Mouse (Mus musculus) right cerebral cortex, postnatal 14 days (tissue): ENCODE data around the gene Htr6.

Source experiments
- DNase-seq: peaks from one replicate; pipeline ENCODE4 v3.0.0; 2022

Gene Htr6

GRCm38 (mm10) chr4:139086984-139087383 is 11.6 kb upstream of the Htr6 start:
- no peak for DNase-seq

GRCm38 (mm10) chr4:139086037-139086436 is 10.7 kb upstream of the Htr6 start:
- peak; percentile 85 for DNase-seq

DNA sequence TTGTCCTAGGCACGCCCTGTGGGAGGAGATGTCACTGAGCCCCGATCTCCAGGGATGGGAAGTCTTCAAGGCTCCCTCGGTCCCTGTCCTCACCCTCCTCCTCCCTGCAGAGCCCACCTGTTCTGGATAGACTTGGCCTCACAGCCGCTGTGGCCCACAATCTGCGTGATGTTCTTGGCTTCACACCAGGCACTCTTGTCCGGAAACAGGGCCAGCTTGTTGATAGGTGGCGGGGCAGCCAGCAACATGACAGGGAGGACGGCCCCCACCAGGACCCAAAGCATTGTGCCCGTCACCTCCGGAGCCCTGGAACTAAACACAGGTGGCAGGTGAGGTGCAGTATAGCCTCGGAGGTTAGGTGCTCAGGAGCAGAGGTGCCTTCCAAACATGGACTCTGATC is 10.0 kb upstream of the Htr6 start:
- no peak for DNase-seq

- peak; percentile 63 for DNase-seq
Observed at GRCm38 (mm10) chr4:139082790-139083564, 7.6 kb upstream of the Htr6 start.

GRCm38 (mm10) chr4:139081270-139081931 is 6.0 kb upstream of the Htr6 start:
- DNase-seq = no peak

- no peak for DNase-seq
Observed at GRCm38 (mm10) chr4:139080259-139080658, 4.9 kb upstream of the Htr6 start.

DNA sequence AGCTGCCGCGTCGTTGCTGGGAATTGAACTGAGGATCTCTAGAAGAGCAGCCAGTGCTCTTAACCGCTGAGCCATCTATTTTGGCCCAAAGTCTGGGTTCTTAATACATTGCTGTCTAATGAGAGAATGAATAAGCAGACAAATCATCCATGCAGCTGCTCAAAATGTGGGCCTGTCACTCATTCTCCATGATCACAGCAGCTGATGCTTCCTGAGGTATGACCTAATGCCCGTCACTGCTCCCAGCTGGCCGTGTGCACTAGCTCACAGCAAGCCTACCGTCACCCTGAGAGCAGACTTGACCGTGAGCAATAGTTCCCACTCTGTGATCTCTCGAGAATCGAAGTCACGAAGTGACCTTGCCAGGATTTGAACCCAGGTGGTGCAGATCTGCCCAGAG is 4.1 kb upstream of the Htr6 start:
- DNase-seq = no peak

- DNase-seq = no peak
Observed at GRCm38 (mm10) chr4:139078726-139079125, 3.4 kb upstream of the Htr6 start.

DNA sequence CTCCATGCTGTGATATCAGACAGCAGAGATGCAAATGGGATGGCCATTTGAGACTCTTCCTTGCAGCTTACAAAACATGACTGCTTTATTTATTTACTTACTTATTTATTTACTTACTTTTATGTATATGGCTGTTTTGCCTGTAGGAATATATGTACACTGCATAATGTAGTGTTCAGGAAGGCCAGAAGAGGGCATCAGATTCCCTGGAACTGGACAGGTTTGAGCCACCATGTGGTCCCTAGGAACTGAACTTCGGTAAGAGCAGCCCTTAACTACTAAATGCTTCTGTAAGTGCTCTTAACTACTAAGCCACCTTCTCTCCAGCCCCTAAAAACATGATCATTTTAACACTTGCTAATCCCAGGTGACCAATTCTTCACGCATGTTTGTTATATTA is 2.9 kb upstream of the Htr6 start:
- no peak for DNase-seq

DNA sequence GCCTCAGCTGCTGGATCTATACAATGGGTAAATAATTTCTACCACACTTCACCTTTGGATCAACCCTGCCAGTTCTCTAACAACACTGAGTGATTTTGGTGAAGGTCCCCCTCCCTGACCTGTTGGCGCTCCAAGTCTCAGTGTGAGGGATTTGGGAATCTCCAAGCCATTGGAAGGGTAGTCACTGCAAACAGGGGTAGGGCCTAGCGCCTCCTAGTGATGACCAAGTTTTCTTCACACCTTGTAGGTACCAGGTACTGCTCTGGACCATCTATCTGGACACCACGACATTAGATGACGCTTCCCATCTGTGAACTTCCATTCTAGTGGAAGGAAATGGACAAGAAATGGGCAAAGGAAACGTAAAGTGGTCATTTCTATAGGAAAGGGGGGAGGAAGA is 545 bp upstream of the Htr6 start:
- no peak for DNase-seq

- DNase-seq = no peak
Observed at GRCm38 (mm10) chr4:139074060-139074459, 1.3 kb downstream of the Htr6 start.

GRCm38 (mm10) chr4:139068287-139068686 is 7.1 kb downstream of the Htr6 start:
- peak; percentile 59 for DNase-seq

- DNase-seq = no peak
Observed at GRCm38 (mm10) chr4:139064831-139065230, 10.5 kb downstream of the Htr6 start.

DNA sequence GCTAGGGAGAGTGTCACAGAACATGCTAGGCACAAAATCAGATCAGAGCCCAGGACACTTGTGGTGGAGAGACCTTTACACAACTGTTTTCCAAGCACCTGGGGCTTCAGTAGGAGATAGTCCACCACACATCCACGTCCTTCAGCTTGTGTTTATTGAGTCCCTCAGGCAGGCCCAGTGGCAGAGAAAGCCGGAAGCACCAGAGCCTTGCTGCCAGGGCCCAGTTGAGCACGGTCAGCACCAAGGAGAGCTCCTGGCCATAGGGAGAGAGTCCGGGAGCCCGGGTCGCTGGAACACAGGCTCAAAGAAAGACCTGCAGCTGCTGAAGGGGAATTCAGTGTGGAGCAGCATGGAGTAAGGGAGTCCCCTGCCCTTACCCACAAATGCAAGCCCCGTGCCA is 15.8 kb downstream of the Htr6 start:
- DNase-seq = no peak

- DNase-seq = no peak
Observed at GRCm38 (mm10) chr4:139058029-139058428, 17.3 kb downstream of the Htr6 start.

DNA sequence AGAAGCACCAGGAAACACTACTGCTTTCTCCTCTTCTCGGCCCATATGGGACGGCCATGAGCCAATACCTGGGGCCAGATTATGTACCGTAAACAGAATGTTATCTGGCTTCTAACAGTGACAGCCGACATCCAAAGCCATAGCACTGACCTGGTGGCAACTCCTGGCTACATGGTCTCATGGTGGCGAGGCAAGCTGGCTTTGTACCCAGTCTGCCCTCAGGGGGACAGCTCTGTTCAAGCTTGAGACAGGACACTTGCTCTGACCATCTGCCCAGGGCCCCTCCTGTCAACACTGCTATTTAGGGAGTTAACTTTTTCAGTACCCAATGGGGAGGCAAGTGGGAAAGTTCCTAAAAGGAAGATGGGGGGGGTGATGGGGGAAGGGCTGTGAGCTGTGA is 18.1 kb downstream of the Htr6 start:
- DNase-seq = no peak

- no peak for DNase-seq
Observed at GRCm38 (mm10) chr4:139055744-139056143, 19.6 kb downstream of the Htr6 start.

GRCm38 (mm10) chr4:139055336-139055735 is 20.0 kb downstream of the Htr6 start:
- DNase-seq = no peak

DNA sequence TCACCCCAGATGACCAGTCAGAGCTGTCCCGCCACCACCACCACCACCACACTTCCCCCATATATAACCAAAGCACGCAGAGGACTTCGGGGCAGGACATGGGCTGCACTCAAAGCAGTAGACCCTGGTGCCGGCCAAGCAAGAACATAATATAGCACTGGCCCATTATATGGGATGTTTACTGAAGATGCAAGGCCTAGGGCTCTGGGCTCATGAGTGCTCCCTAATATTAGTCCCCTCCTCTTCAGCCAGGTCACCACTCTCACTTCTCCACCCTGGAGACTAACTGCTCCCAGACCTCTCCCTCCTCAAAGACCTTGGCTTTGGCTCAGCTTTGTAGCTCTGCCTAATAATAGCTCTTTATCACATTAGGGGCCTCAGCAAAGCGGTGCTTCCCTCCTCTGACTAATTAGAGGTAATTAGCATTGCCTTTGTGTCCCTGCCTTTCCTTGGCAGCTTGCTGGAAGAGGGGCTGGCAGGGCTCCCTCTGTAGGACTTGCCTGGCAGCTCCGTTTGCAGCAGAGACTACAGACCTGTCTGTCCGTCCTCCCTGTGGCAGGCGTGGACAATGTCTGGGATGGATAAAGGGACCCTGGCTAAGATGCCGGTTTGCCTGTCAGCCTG is 21.0 kb downstream of the Htr6 start:
- peak; percentile 64 for DNase-seq

DNA sequence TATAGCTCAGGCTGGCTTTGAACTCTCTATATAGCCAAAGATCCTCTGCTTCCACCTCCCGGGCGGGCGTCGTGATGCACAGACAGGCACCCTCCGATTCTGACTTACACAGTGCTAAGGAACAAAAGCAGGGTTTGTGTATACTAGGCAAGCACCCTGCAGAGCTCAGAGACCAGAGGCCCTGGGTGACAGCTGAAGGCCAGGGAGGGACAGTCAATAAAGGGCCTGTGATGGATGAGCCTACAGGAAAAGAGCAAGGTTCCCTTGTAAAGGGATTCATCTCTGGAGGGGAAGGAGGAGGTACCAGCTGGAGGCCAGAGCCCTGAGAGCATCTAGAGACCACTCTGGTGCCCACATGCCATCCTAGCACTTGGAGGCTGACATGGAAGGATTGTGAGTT is 22.0 kb downstream of the Htr6 start:
- no peak for DNase-seq

DNA sequence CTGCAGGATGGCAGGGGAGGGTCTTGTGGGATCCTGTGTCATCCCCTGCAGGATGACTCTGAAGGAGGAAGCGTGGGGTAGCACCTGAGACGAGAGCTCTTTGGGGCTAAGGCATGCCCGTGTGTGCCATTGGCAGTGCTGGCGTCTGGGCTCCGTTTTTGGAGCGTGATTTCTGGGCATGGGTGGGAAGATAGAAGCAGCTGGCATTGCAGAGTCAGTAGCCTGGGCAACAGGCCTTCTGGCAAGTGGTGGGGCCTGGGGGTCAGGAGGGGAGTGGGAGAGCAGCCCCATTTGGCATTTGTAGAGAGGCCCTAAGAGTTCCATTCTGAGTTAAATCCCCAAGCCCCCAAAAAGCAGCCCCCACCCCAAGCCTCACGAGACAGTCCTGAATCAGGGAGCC is 22.6 kb downstream of the Htr6 start:
- no peak for DNase-seq

- DNase-seq = no peak
Observed at GRCm38 (mm10) chr4:139048518-139048917, 26.9 kb downstream of the Htr6 start.

DNA sequence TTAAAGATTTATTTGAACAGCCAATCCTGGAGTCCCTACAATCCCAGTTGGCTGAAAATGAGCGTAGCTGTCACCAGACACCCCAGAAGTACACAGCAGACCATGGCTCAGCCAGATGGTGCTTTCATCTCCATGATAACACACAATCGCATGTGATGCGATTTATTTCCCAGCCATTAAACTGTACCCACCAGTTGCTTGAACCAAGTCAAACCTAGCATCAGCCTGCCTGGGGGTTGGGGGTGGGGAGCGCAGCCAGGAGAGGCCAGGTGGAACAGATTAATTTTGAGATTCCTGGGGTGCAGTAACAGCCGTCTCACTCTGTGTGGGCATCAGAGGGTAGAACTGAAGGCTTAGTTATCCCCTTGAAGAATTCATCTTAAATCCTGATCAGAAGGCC is 29.0 kb downstream of the Htr6 start:
- no peak for DNase-seq

DNA sequence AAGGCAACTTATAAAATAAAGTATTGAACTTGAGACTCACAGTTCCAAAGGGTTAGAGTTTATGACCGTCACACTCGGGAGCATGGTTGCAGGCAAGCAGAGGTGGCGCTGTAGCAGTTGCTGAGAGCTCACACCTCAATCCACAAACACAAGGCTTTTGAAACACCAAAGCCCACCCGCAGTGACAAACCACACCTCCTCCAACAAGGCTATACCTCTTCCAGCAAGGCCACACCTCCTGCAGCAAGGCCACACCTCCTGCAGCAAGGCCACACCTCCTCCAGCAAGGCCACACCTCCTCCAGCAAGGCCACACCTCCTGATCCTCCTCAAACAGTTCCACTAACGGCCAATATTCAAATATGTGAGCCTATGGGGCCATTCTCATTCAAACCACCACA is 30.8 kb downstream of the Htr6 start:
- no peak for DNase-seq
